Mouse (Mus musculus) hindbrain, embryonic 15.5 days (tissue): ENCODE results near the gene Mbnl2. TPM values are rescaled to one million over a fixed set of nuclear protein-coding genes. Genes with fewer than 3 reads are reported as not detected.
A peak's percentile ranks its signal among the peaks of the same experiment; 100 is the strongest.

Experiments
- ATAC-seq: fragments of 200-750 bp; cut with Nextera tagmentation; 2 replicates; pipeline ENCODE4 v1.8.0; 2017; ENCODE audit warnings: low read depth, moderate number of reproducible peaks, moderate TSS enrichment; ENCODE audit not compliant: low FRiP score
- H3K27ac ChIP-seq: fragments of 300-500 bp; sonication (generic); replicated peaks from 2 replicates; pipeline ENCODE4 v1.5.1; 2015; ENCODE audit warnings: mild to moderate bottlenecking, inconsistent platforms
- H3K27me3 ChIP-seq: fragments of 300-500 bp; sonication (generic); 2 replicates; pipeline ENCODE4 v1.6.1; 2015; ENCODE audit warnings: control low read depth, inconsistent platforms
- H3K36me3 ChIP-seq: fragments of 300-500 bp; sonication (generic); 2 replicates; pipeline ENCODE4 v1.6.1; 2015; ENCODE audit warnings: control low read depth, inconsistent platforms
- H3K4me1 ChIP-seq: fragments of 300-500 bp; sonication (generic); replicated peaks from 2 replicates; pipeline ENCODE4 v1.6.1; 2015; ENCODE audit warnings: control low read depth, inconsistent platforms
- H3K4me2 ChIP-seq: fragments of 300-500 bp; sonication (generic); 2 replicates; pipeline ENCODE4 v1.6.1; 2015; ENCODE audit warnings: moderate library complexity, mild to moderate bottlenecking, inconsistent platforms
- H3K4me3 ChIP-seq: fragments of 300-500 bp; sonication (generic); 2 replicates; pipeline ENCODE4 v1.5.1; 2015; ENCODE audit warnings: mild to moderate bottlenecking, inconsistent platforms
- H3K9ac ChIP-seq: fragments of 300-500 bp; sonication (generic); 2 replicates; pipeline ENCODE4 v1.6.1; 2015; ENCODE audit warnings: inconsistent platforms
- H3K9me3 ChIP-seq: fragments of 300-500 bp; sonication (generic); 2 replicates; pipeline ENCODE4 v1.6.1; 2016; ENCODE audit warnings: control low read depth, inconsistent platforms
- WGBS: fragments of 180-500 bp; shearing (Covaris S2); methylation state at CpG from one replicate; pipeline ENCODE4 v1.1.7; 2015; 5-methylcytosine and 5-hydroxymethylcytosine counted together
- polyA plus RNA-seq: library from polyadenylated mRNA; unstranded; fragments of >200 nt; fragmentation: Nextera tagmentation; extraction: Ambion mirVana; gene quantifications from 2 replicates; pipeline ENCODE4 v1.2.1, GENCODE M21; 2015

The Mbnl2 gene
- polyA plus RNA-seq, 1 experiment from 2014 or later, result 25.5 TPM

- Histone ChIP-seq H3K4me2 (no peak overlapping the region), H3K9ac (no peak overlapping the region), H3K9me3 (no peaks in the 10 kb centered on the region), H3K27ac (no peak overlapping the region), H3K4me1 (peaks cover 24% of the 10 kb centered on the region), H3K4me3 (no peak overlapping the region), H3K36me3 (no peaks in the 10 kb centered on the region), H3K27me3 (no peaks in the 10 kb centered on the region)
- 87% methylated on average over 3 of the region's 3 CpGs for WGBS
- ATAC-seq, result no peak
These were observed 63.2 kb downstream of the Mbnl2 start for GRCm38 (mm10) chr14:120338706-120339105.

- Histone ChIP-seq H3K27ac (no peak overlapping the region), H3K36me3 (no peaks in the 10 kb centered on the region), H3K9me3 (no peaks in the 10 kb centered on the region), H3K4me2 (no peak overlapping the region), H3K4me3 (no peak overlapping the region), H3K27me3 (no peaks in the 10 kb centered on the region), H3K9ac (no peak overlapping the region), H3K4me1 (peaks cover 12% of the 10 kb centered on the region)
- ATAC-seq, result no peak
- 81% methylated on average over 6 of the region's 6 CpGs for WGBS
These were observed 66.4 kb downstream of the Mbnl2 start for GRCm38 (mm10) chr14:120341912-120342311.

DNA sequence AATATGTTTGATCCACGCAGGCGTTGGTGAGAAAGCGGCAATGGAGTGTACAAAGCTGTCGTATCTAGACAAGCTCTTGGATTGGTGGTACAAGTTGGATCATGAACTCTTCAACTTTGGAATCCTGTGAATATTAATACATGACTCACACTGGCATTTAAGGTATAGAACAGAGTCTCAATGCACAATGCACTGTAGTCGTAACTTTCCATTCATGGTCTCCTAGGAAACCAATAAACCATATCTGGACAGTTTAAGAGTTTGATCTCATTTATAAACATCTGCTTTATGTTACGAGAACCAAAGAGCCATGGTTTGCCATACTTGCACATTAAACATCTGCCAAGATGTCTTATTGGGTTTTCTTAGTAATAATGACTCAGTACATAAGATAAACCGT, 66.9 kb downstream of the Mbnl2 start:
- Histone ChIP-seq H3K4me2 (no peak overlapping the region), H3K9ac (no peak overlapping the region), H3K36me3 (no peaks in the 10 kb centered on the region), H3K27me3 (no peaks in the 10 kb centered on the region), H3K4me3 (no peak overlapping the region), H3K9me3 (no peaks in the 10 kb centered on the region), H3K4me1 (peaks cover 9% of the 10 kb centered on the region; the same call in 1 of the 2 replicates), H3K27ac (no peak overlapping the region)
- WGBS, result 85% methylated on average over 7 of the region's 7 CpGs
- no peak for ATAC-seq

- H3K4me1 ChIP-seq, result no peaks in the 10 kb centered on the region
- 94% methylated on average over 4 of the region's 4 CpGs for WGBS
- H3K36me3 ChIP-seq, result no peaks in the 10 kb centered on the region
- no peaks in the 10 kb centered on the region for H3K9me3 ChIP-seq
- no peak overlapping the region for H3K27ac ChIP-seq
- H3K4me2 ChIP-seq, result no peak overlapping the region
- no peak overlapping the region for H3K9ac ChIP-seq
- H3K4me3 ChIP-seq, result no peak overlapping the region
- no peaks in the 10 kb centered on the region for H3K27me3 ChIP-seq
- ATAC-seq, result no peak
These were observed 69.2 kb downstream of the Mbnl2 start for GRCm38 (mm10) chr14:120344641-120345040.

DNA sequence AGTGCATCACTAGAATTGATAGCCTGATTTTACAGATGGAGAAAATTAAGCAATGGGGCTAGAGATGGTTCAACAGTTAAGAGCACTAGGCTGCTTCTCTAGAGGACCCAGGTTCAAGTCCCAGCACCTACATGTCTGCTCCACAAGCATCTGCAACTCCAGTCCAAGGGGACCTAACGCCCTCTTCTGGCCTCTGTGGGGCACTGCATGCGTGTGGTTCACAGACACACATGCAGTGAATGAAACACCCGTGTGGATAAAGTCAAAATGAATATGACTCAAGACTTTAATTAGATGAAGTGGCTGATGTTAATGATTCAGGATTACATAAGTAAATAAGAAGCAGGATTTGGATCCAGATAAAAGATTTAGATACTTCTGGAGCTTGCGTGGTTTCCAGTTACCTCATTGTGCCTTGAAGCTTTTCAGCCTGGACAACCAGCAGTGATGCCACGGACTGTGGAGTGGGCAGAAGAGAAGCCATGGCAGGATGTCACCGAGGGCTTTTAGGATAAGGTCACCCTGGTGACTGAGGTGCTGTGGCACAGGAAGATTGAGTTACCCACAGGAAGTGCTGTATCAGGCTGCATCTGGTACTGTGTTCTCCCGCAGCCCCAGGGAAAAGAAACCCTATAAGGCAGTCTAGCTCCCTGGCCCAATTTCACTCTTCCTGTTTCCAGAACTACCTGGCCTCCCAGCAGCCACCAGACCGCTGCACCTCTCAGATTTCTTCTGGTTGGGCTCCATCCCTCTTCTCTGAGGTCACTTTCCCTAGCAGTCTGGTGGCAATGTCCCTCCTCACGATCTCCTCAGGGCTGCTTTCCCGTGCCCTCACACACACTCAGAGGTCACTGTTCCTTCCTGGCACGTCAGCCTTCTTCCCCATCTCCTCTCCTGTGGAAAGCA, 72.2 kb downstream of the Mbnl2 start:
- Histone ChIP-seq H3K27ac (no peak overlapping the region), H3K4me3 (no peak overlapping the region), H3K4me1 (peaks cover under 1% of the 10 kb centered on the region; the same call in 1 of the 2 replicates), H3K9me3 (no peaks in the 10 kb centered on the region), H3K27me3 (no peaks in the 10 kb centered on the region), H3K4me2 (no peak overlapping the region), H3K9ac (no peak overlapping the region), H3K36me3 (no peaks in the 10 kb centered on the region)
- ATAC-seq, result no peak
- WGBS, result 79% methylated on average over 11 of the region's 11 CpGs

DNA sequence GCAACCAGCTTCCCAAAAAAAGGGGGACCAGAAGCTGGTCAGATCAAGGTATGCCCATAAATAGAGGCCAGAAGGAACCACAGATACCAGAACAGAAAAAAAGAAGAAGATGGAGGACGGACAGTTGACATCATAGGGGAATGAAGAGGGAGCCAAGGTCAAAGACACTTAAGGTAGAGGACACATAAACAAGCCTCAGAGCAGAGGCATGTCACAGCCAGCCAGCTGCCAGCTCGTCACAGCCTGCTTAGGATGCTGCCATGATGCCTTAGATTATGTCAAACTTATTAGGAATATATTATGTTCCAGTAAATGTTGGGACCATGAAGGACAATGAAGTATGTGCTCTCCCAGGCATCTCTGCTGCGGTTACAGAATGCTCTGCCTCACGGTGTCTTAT, 73.9 kb downstream of the Mbnl2 start:
- no peaks in the 10 kb centered on the region for H3K9me3 ChIP-seq
- H3K27ac ChIP-seq, result no peak overlapping the region
- no peak for ATAC-seq
- H3K4me3 ChIP-seq, result no peak overlapping the region
- no peaks in the 10 kb centered on the region for H3K36me3 ChIP-seq
- WGBS, result 78% methylated on average over 4 of the region's 4 CpGs
- no peak overlapping the region for H3K4me2 ChIP-seq
- peaks cover 13% of the 10 kb centered on the region; the same call in 1 of the 2 replicates for H3K4me1 ChIP-seq
- no peak overlapping the region for H3K9ac ChIP-seq
- H3K27me3 ChIP-seq, result no peaks in the 10 kb centered on the region

- Histone ChIP-seq H3K27me3 (no peaks in the 10 kb centered on the region), H3K9ac (no peak overlapping the region), H3K36me3 (no peaks in the 10 kb centered on the region), H3K4me3 (no peak overlapping the region), H3K4me2 (no peak overlapping the region), H3K27ac (no peak overlapping the region), H3K9me3 (no peaks in the 10 kb centered on the region), H3K4me1 (peaks cover 22% of the 10 kb centered on the region)
- 79% methylated on average over 14 of the region's 14 CpGs for WGBS
- ATAC-seq, result no peak
These were observed 76.8 kb downstream of the Mbnl2 start for GRCm38 (mm10) chr14:120352136-120352843.

DNA sequence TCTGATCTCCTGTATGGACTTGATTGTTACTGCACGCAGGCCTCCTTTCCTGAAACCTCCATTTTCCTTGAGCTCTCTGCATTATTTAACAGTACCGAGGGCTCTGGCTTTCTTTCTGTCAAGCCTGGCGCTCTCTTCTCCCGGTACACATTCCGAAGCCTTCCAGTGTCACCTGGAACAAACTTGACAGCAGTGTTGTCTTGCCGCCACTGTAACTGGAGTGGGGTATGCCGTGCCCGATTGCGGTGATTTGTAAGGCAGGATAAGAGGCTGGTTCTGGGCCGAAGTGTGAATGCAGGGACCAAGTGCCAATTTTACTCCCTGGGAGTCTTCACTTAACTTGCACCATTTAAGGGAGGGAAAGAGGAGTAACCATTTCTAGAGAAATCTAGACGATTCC, 77.7 kb downstream of the Mbnl2 start:
- Histone ChIP-seq H3K27ac (no peak overlapping the region; the same call in 1 of the 2 replicates), H3K4me3 (no peak overlapping the region)

DNA sequence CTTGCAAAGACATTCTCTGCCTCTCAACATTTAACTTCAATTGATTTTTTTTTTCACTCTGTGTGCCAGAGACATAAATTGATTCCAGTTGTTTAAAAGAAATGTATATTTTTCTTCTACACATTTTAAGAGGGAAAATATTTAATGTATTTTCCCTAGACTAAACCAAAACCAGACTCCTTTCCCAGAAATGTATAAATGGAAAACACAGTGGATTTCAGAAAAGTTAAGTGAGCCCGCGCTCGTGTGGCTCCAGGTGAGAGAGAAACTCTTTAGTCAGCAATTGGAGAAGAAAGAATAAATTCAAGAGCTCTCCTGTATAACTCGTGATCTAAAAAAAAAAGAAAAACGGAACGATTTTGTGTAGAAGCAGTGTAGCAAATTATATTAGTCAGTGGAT, 79.1 kb downstream of the Mbnl2 start:
- Histone ChIP-seq H3K27me3 (no peaks in the 10 kb centered on the region), H3K4me3 (no peak overlapping the region), H3K4me2 (no peak overlapping the region), H3K27ac (no peak overlapping the region), H3K4me1 (peaks cover 22% of the 10 kb centered on the region), H3K9ac (no peak overlapping the region), H3K36me3 (no peaks in the 10 kb centered on the region), H3K9me3 (no peaks in the 10 kb centered on the region)
- no peak for ATAC-seq
- 64% methylated on average over 6 of the region's 6 CpGs for WGBS

More for the DNA sequence above, 77.7 kb downstream of the Mbnl2 start:
- no peaks in the 10 kb centered on the region for H3K36me3 ChIP-seq
- H3K9ac ChIP-seq, result no peak overlapping the region
- peaks cover 22% of the 10 kb centered on the region for H3K4me1 ChIP-seq
- no peak for ATAC-seq
- H3K4me2 ChIP-seq, result no peak overlapping the region
- WGBS, result 77% methylated on average over 11 of the region's 11 CpGs
- no peaks in the 10 kb centered on the region for H3K27me3 ChIP-seq
- no peaks in the 10 kb centered on the region for H3K9me3 ChIP-seq

DNA sequence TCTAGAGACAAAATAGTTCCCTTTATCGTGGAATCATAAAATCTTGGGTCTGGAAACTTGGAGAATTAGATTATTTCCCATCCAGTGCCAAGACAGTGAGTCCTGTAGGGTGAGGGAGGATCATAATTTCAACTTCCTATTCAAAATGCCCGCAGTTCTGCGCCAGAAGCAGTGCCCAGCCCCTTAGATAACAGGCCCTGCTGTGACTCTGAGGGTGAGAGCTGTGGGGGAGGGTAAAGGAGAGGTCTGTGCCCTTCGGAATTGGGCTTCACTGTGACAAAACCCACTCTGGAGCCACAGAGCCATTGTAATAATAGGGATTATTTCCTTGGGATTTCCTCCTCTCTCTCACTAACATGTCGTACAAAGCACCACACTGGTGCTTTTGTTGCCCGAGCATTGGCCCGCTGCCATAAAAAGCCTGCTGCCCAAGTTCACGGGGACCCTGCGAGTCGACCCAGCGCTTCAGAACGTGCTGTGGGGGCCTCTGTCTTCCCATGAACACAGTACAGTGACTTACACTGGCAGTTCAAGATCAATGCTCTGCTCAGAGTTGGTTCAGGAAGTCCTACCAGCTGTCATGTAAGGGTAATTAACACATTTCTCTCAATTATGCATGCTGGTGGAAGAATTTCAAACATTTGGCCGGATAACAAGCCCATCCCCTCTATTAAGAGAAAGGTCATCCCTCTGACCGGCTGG, 79.7 kb downstream of the Mbnl2 start:
- no peaks in the 10 kb centered on the region for H3K27me3 ChIP-seq
- WGBS, result 16% methylated on average over 14 of the region's 14 CpGs
- peaks cover 22% of the 10 kb centered on the region for H3K4me1 ChIP-seq
- H3K36me3 ChIP-seq, result no peaks in the 10 kb centered on the region
- no peak overlapping the region for H3K4me3 ChIP-seq
- peak; percentile 90 for ATAC-seq
- H3K9me3 ChIP-seq, result no peaks in the 10 kb centered on the region
- H3K27ac ChIP-seq, result peak overlapping the region; percentile 50
- H3K9ac ChIP-seq, result 0 out of 2 replicates have a peak overlapping the region, but pooled peaks have one; percentile 5
- H3K4me2 ChIP-seq, result peak overlapping the region; percentile 20; the same call in 1 of the 2 replicates

GRCm38 (mm10) chr14:120355742-120356440, 80.4 kb downstream of the Mbnl2 start:
- no peaks in the 10 kb centered on the region for H3K9me3 ChIP-seq
- no peak overlapping the region for H3K9ac ChIP-seq
- no peaks in the 10 kb centered on the region for H3K27me3 ChIP-seq
- peak; percentile 53; the same call in 1 of the 2 replicates for ATAC-seq
- no peaks in the 10 kb centered on the region for H3K36me3 ChIP-seq
- WGBS, result 68% methylated on average over 10 of the region's 10 CpGs
- no peak overlapping the region for H3K4me2 ChIP-seq
- peaks cover 22% of the 10 kb centered on the region for H3K4me1 ChIP-seq
- H3K27ac ChIP-seq, result peak overlapping the region; percentile 50; the same call in 1 of the 2 replicates
- no peak overlapping the region for H3K4me3 ChIP-seq
